Mouse (Mus musculus) neural tube, embryonic 14.5 days (tissue): ENCODE data around the gene Alkbh5. TPM values are rescaled to one million over a fixed set of nuclear protein-coding genes. Genes with fewer than 3 reads are reported as not detected.
A peak's percentile ranks its signal among the peaks of the same experiment; 100 is the strongest.
"Not testable (repeated sequence)": the region's sequence is repeated elsewhere in the genome, so short reads cannot be mapped to it uniquely, and the experiment has no call there.

Experiments used
- ATAC-seq: fragments of 200-750 bp; cut with Nextera tagmentation; 2 replicates; pipeline ENCODE4 v1.8.0; 2017; ENCODE audit warnings: low read depth, mild to moderate bottlenecking, moderate TSS enrichment, moderate library complexity
- H3K27ac ChIP-seq: fragments of 300-500 bp; sonication (generic); 2 replicates; pipeline ENCODE4 v1.5.1; 2014; ENCODE audit warnings: low read depth, mild to moderate bottlenecking, control low read depth, low read length, moderate library complexity, mixed read lengths
- H3K27me3 ChIP-seq: fragments of 300-500 bp; sonication (generic); 2 replicates; pipeline ENCODE4 v1.6.1; 2014; ENCODE audit warnings: low read length; ENCODE audit not compliant: control insufficient read depth, insufficient read depth
- H3K36me3 ChIP-seq: fragments of 300-500 bp; sonication (generic); 2 replicates; pipeline ENCODE4 v1.6.1; 2014; ENCODE audit warnings: low read length, mixed read lengths; ENCODE audit not compliant: control insufficient read depth, insufficient read depth
- H3K4me1 ChIP-seq: fragments of 300-500 bp; sonication (generic); 2 replicates; pipeline ENCODE4 v1.6.1; 2014; ENCODE audit warnings: low read length; ENCODE audit not compliant: control insufficient read depth, insufficient read depth
- H3K4me2 ChIP-seq: fragments of 300-500 bp; sonication (generic); 2 replicates; pipeline ENCODE4 v1.6.1; 2014; ENCODE audit warnings: mild to moderate bottlenecking, low read depth, low read length, control low read depth
- H3K4me3 ChIP-seq: fragments of 300-500 bp; sonication (generic); 2 replicates; pipeline ENCODE4 v1.5.1; 2014; ENCODE audit warnings: low read depth, low read length, control low read depth, mixed read lengths
- H3K9ac ChIP-seq: fragments of 300-500 bp; sonication (generic); replicated peaks from 2 replicates; pipeline ENCODE4 v1.6.1; 2014; ENCODE audit warnings: low read depth, mild to moderate bottlenecking, control low read depth, low read length, mixed read lengths
- H3K9me3 ChIP-seq: fragments of 300-500 bp; sonication (generic); 2 replicates; pipeline ENCODE4 v1.6.1; 2016; ENCODE audit warnings: low read length; ENCODE audit not compliant: control insufficient read depth
- whole genome bisulfite sequencing: fragments of 180-500 bp; shearing (Covaris S2); extraction: QIAGEN DNeasy Blood & Tissue Kit; methylation state at CpG from one replicate; pipeline ENCODE4 v1.1.7; 2014; 5-methylcytosine and 5-hydroxymethylcytosine counted together
- polyA plus RNA-seq: library from polyadenylated mRNA; unstranded; fragments of >200 nt; fragmentation: Nextera tagmentation; extraction: Ambion mirVana; gene quantifications from 2 replicates; pipeline ENCODE4 v1.2.1, GENCODE M21; 2014

Gene Alkbh5
- polyA plus RNA-seq, 1 experiment from 2014 or later: 17.0 TPM

GRCm38 (mm10) chr11:60539540-60539939, 3.4 kb downstream of the Alkbh5 start:
- peak overlapping the region; percentile 97 for H3K4me3 ChIP-seq
- H3K4me1 ChIP-seq: peaks cover 49% of the 10 kb centered on the region
- H3K9me3 ChIP-seq: no peaks in the 10 kb centered on the region
- ATAC-seq: no peak
- no peak overlapping the region for H3K27ac ChIP-seq
- no peaks in the 10 kb centered on the region for H3K27me3 ChIP-seq
- H3K4me2 ChIP-seq: peak overlapping the region; percentile 99
- H3K9ac ChIP-seq: peak overlapping the region; percentile 80
- H3K36me3 ChIP-seq: 0 out of 2 replicates have a peak, but pooled peaks cover 6% of the 10 kb centered on the region
- WGBS: 7% methylated on average over 2 of the region's 2 CpGs

- 10% methylated on average over 4 of the region's 4 CpGs for WGBS
- Histone ChIP-seq H3K9me3 (no peaks in the 10 kb centered on the region), H3K4me3 (peak overlapping the region; percentile 21), H3K27ac (no peak overlapping the region), H3K36me3 (0 out of 2 replicates have a peak, but pooled peaks cover 6% of the 10 kb centered on the region), H3K4me2 (peak overlapping the region; percentile 99), H3K9ac (0 out of 2 replicates have a peak overlapping the region, but pooled peaks have one; percentile 12), H3K4me1 (peaks cover 50% of the 10 kb centered on the region), H3K27me3 (no peaks in the 10 kb centered on the region)
- ATAC-seq: no peak
Observed at GRCm38 (mm10) chr11:60540002-60540610, 3.9 kb downstream of the Alkbh5 start.

DNA sequence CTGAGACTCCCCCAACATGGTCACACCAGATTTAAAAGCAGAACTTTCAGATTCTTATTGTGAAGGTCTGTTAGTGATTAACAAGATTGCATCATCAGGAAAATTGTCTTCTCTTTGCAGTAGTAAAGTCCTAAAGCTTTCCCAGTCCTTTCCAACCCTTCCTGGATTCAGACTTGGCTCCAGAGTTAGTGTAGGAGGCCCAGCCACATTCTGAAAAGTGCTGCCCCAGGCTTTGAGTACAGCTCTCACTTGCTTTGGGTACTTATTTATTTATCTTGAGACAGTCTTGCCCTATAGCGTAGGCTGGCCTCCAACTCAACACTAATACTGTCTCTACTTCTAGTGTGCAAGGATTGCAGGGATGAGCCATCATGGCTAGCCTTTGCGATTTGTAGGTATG, 4.6 kb downstream of the Alkbh5 start:
- H3K9me3 ChIP-seq: no peaks in the 10 kb centered on the region
- H3K36me3 ChIP-seq: 0 out of 2 replicates have a peak, but pooled peaks cover 6% of the 10 kb centered on the region
- H3K27ac ChIP-seq: no peak overlapping the region
- H3K4me1 ChIP-seq: peaks cover 51% of the 10 kb centered on the region
- no peak for ATAC-seq
- 77% methylated on average over 2 of the region's 2 CpGs for WGBS
- no peaks in the 10 kb centered on the region for H3K27me3 ChIP-seq
- peak overlapping the region; percentile 99 for H3K4me2 ChIP-seq
- peak overlapping the region; percentile 21 for H3K4me3 ChIP-seq
- 0 out of 2 replicates have a peak overlapping the region, but pooled peaks have one; percentile 12 for H3K9ac ChIP-seq

GRCm38 (mm10) chr11:60541831-60542230, 5.7 kb downstream of the Alkbh5 start:
- Histone ChIP-seq H3K9me3 (no peaks in the 10 kb centered on the region), H3K36me3 (0 out of 2 replicates have a peak, but pooled peaks cover 6% of the 10 kb centered on the region), H3K4me1 (peaks cover 42% of the 10 kb centered on the region), H3K4me3 (no peak overlapping the region), H3K27me3 (no peaks in the 10 kb centered on the region), H3K4me2 (peak overlapping the region; percentile 11; the same call in 1 of the 2 replicates), H3K9ac (no peak overlapping the region), H3K27ac (no peak overlapping the region)
- WGBS: 87% methylated on average over 6 of the region's 6 CpGs
- ATAC-seq: no peak

DNA sequence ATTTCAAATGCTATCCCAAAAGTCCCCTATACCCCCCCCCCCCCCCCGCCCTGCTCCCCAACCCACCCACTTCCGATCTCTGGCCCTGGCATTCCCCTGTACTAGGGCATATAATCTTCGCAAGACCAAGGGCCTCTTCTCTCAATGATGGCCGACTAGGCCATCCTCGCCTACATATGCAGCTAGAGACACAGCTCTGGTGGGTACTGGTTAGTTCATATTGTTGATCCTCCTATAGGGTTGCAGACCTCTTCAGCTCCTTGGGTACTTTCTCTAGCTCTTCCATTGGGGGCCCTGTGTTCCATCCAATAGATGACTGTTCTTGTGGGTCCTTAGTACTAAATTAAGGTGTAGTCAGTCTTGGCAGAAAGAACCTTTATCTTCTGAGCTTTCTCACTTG, 7.0 kb downstream of the Alkbh5 start:
- H3K4me1 ChIP-seq: peaks cover 42% of the 10 kb centered on the region
- not testable (repeated sequence) for H3K36me3 ChIP-seq, H3K4me3 ChIP-seq, H3K27ac ChIP-seq, H3K4me2 ChIP-seq, ATAC-seq, H3K9ac ChIP-seq, H3K9me3 ChIP-seq, H3K27me3 ChIP-seq
- WGBS: 86% methylated on average over 4 of the region's 5 CpGs

- no peak overlapping the region for H3K27ac ChIP-seq
- 39% methylated on average over 4 of the region's 4 CpGs for WGBS
- H3K9me3 ChIP-seq: no peaks in the 10 kb centered on the region
- no peak overlapping the region for H3K4me2 ChIP-seq
- no peak overlapping the region for H3K4me3 ChIP-seq
- peaks cover 30% of the 10 kb centered on the region for H3K4me1 ChIP-seq
- H3K27me3 ChIP-seq: no peaks in the 10 kb centered on the region
- no peak for ATAC-seq
- peaks cover 15% of the 10 kb centered on the region; the same call in 1 of the 2 replicates for H3K36me3 ChIP-seq
- H3K9ac ChIP-seq: no peak overlapping the region
Observed at GRCm38 (mm10) chr11:60545433-60545832, 9.3 kb downstream of the Alkbh5 start.

- Histone ChIP-seq H3K27ac (no peak overlapping the region), H3K4me2 (no peak overlapping the region), H3K36me3 (peaks cover 20% of the 10 kb centered on the region; the same call in 1 of the 2 replicates), H3K4me1 (peaks cover 13% of the 10 kb centered on the region; the same call in 1 of the 2 replicates), H3K9me3 (no peaks in the 10 kb centered on the region), H3K9ac (no peak overlapping the region), H3K27me3 (no peaks in the 10 kb centered on the region), H3K4me3 (no peak overlapping the region)
- 93% methylated on average over 3 of the region's 3 CpGs for WGBS
- ATAC-seq: no peak
Observed at GRCm38 (mm10) chr11:60548112-60548511, 11.9 kb downstream of the Alkbh5 start.

- no peak for ATAC-seq
- Histone ChIP-seq H3K36me3 (peaks cover 35% of the 10 kb centered on the region), H3K27ac (no peak overlapping the region)
Observed at GRCm38 (mm10) chr11:60553091-60553490, 16.9 kb downstream of the Alkbh5 start.

DNA sequence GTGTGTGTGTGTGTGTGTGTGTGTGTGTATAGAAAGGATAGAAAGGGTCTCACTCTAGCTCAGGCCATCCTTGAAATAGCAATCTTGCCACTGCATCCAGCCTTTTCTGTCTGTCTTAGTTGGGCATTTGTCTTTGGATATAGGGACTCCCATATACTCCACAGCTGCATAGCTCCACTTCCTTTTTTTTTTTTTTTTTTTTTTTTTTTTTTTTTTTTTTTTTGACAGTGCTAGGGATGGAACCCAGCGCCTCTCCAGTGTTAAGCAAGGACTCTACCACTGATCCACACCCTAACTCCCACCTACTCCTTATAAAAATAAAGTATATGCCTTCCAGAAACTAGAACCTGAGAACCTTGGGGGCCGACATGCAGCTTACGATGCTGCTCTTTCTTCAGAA, 21.5 kb downstream of the Alkbh5 start:
- H3K9ac ChIP-seq: no peak overlapping the region
- no peak overlapping the region for H3K4me3 ChIP-seq
- no peaks in the 10 kb centered on the region for H3K4me1 ChIP-seq
- H3K4me2 ChIP-seq: no peak overlapping the region
- no peaks in the 10 kb centered on the region for H3K9me3 ChIP-seq
- 98% methylated on average over 3 of the region's 3 CpGs for WGBS
- no peaks in the 10 kb centered on the region for H3K27me3 ChIP-seq
- H3K27ac ChIP-seq: no peak overlapping the region
- no peak for ATAC-seq
- H3K36me3 ChIP-seq: peaks cover 24% of the 10 kb centered on the region

More at GRCm38 (mm10) chr11:60553091-60553490, 16.9 kb downstream of the Alkbh5 start:
- no peak overlapping the region for H3K4me2 ChIP-seq
- H3K27me3 ChIP-seq: no peaks in the 10 kb centered on the region
- H3K9ac ChIP-seq: no peak overlapping the region
- no peaks in the 10 kb centered on the region for H3K9me3 ChIP-seq
- no peak overlapping the region for H3K4me3 ChIP-seq
- H3K4me1 ChIP-seq: no peaks in the 10 kb centered on the region
